Mouse (Mus musculus) layer of hippocampus, adult 2 months (tissue): ENCODE data around the gene Adamts16. TPM values are rescaled to one million over a fixed set of nuclear protein-coding genes. Genes with fewer than 3 reads are reported as not detected.

ENCODE experiments used
- DNase-seq, 2 experiments: peaks; one replicate each; pipeline ENCODE4 v3.0.0; 2022; ENCODE audit warnings: low spot score in 2 of 2
- H3K27ac ChIP-seq: fragments of 200-600 bp; 2 replicates; pipeline ENCODE4 v1.8.1; 2022
- H3K4me3 ChIP-seq: fragments of 200-600 bp; 2 replicates; pipeline ENCODE4 v1.8.1; 2022; ENCODE audit warnings: mild to moderate bottlenecking
- CTCF ChIP-seq: fragments of 200-600 bp; conservative IDR thresholded peaks from 2 replicates; pipeline ENCODE4 v1.8.1; 2022; ENCODE audit warnings: antibody characterized with exemption, mild to moderate bottlenecking, moderate library complexity
- total RNA-seq, 2 experiments: library from RNA; stranded (reverse); gene quantifications; 2 replicates each; pipeline ENCODE4 v1.2.3; 2021

The Adamts16 gene
- total RNA-seq, 2 experiments from 2014 or later: 2.4 TPM

DNA sequence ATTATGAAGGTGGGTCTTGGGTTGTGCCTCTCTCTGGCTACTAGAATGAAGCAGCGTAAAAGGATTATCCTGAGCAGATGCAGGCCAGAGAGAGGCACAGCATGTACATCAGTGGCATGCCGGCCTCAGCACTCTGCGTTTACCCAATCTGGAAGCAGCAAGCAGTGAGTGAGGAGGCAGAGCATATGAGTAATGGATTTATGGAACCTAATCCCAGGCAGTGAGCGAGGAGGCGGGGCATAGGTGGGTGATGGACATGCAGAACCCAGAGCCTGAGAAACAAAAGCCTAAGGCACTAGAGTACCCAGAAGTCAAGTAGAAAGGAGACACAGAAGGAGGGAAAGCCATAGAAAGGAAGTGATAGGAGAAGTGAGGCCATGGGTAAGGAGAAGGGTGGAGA, 107.0 kb downstream of the Adamts16 start:
- no peak for TF ChIP-seq CTCF
- Histone ChIP-seq H3K4me3 (no peak overlapping the region), H3K27ac (no peak overlapping the region)
- DNase-seq: no peak

- no peak for DNase-seq
- no peak for TF ChIP-seq CTCF
- no peak overlapping the region for H3K4me3 ChIP-seq
- H3K27ac ChIP-seq: no peak overlapping the region
These were observed 107.7 kb downstream of the Adamts16 start for GRCm38 (mm10) chr13:70733911-70734310.

- no peak for DNase-seq
- no peak for TF ChIP-seq CTCF
- Histone ChIP-seq H3K4me3 (no peak overlapping the region), H3K27ac (no peak overlapping the region)
These were observed 108.4 kb downstream of the Adamts16 start for GRCm38 (mm10) chr13:70733206-70733605.

GRCm38 (mm10) chr13:70732781-70733180, 108.8 kb downstream of the Adamts16 start:
- no peak for DNase-seq
- no peak for TF ChIP-seq CTCF

DNA sequence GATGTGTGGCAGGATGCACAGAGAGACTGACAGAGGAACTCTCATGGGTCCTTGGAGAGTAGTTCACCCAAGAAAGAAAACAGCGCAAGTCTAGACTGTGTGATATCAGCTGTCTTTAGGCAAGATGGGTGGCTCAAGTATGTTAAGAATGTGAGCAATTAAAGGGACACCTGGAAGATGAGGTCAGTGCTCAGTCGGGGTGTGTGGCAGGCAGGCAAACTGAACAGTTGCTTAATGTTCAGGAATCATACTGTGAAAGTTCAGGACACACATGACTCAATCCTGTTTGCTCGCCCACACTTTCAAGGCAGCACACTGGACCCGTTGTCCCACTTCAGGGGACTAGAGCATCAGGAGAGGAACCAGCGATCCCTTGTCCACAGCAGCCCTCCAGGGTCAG, 110.3 kb downstream of the Adamts16 start:
- TF ChIP-seq CTCF: no peak
- H3K4me3 ChIP-seq: no peak overlapping the region
- DNase-seq: no peak
- H3K27ac ChIP-seq: no peak overlapping the region

More at GRCm38 (mm10) chr13:70732781-70733180, 108.8 kb downstream of the Adamts16 start:
- no peak overlapping the region for H3K27ac ChIP-seq
- H3K4me3 ChIP-seq: no peak overlapping the region

- no peak for DNase-seq
- Histone ChIP-seq H3K4me3 (no peak overlapping the region), H3K27ac (no peak overlapping the region)
- TF ChIP-seq CTCF: no peak
These were observed 111.6 kb downstream of the Adamts16 start for GRCm38 (mm10) chr13:70729996-70730395.

DNA sequence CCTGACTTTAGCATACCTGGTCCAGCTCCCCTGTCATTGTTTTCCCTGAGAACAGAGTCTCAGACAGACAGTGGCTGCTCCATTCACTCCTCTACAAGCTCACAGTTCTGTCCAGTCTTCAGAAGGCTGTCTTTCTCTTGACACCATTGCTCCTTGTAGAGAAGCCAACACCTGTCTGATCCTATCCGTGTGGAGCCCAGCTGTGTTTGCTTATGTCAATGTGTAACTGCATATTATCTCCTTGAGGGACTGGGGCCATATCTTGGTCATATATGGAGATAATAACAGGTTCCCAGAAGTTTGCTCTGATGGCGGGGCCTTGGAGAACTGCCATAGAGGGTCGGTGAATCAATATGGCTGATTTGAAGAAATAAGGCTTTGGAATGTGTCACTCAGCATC, 115.4 kb downstream of the Adamts16 start:
- no peak for TF ChIP-seq CTCF
- Histone ChIP-seq H3K4me3 (no peak overlapping the region), H3K27ac (no peak overlapping the region)
- no peak for DNase-seq

DNA sequence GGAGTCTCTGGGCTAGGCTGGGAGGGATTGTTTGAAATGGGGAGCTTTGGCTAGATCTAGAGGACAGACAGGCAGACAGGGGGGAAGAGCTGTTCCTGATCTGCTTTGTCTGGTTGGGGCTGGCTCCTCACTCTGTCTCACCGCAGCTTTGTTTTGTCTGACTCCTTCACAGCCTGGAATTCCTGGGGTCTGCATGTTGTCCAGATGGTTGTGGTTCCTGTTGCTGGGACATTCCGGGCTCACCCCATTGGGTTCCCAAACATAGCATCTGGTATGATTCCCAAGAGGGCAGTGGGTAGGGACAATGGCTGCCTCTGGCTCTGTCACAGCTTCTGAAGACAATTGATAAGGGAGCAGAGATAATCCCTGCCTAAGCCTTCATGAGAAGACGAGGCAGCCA, 117.0 kb downstream of the Adamts16 start:
- no peak for DNase-seq
- no peak overlapping the region for H3K27ac ChIP-seq
- no peak overlapping the region for H3K4me3 ChIP-seq
- TF ChIP-seq CTCF: no peak

GRCm38 (mm10) chr13:70724108-70724622, 117.4 kb downstream of the Adamts16 start:
- no peak overlapping the region for H3K27ac ChIP-seq
- no peak overlapping the region for H3K4me3 ChIP-seq
- DNase-seq: no peak
- TF ChIP-seq CTCF: no peak

- Histone ChIP-seq H3K27ac (no peak overlapping the region), H3K4me3 (no peak overlapping the region)
- no peak for DNase-seq
- TF ChIP-seq CTCF: no peak
These were observed 121.6 kb downstream of the Adamts16 start for GRCm38 (mm10) chr13:70719994-70720393.

DNA sequence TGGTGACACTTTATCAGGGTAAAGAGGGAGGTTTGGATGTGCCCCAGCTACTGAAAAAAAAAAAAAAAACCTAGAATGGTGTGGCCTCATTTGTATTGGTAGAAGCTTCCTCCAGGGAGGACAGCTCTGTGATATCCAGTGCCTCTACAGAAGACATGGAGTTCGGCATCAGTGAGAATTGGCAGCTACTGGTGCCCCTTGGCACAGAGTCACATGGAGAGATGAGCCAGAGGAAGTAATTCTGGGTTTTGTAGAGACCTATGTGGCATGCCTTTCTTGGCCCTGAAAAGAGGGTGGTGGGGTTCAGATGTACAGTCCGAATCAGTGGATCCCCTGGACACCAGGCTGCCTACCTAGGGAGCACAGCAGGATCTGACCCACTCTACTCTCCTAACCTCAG, 122.8 kb downstream of the Adamts16 start:
- H3K4me3 ChIP-seq: no peak overlapping the region
- DNase-seq: no peak
- TF ChIP-seq CTCF: no peak
- H3K27ac ChIP-seq: no peak overlapping the region

DNA sequence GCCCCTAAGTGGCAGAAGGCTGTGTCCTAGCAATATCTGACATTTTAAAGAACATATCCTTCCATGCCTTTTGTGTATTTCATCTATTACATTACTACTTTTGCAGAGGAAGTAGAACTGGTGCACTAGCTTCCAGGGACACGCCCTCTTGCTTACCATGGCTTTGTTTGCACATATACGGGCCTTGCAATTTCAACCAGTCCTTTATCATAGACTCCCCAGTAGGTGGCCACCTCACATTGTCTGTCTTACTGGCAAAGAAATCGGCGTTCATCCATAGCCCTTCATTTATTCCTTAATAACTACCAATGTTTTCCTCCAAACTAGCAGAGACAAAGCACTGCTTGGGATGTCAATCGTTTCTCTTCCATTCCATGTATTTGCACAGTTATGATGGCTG, 125.6 kb downstream of the Adamts16 start:
- no peak for DNase-seq
- peak; percentile 59 for TF ChIP-seq CTCF
- H3K4me3 ChIP-seq: no peak overlapping the region
- H3K27ac ChIP-seq: no peak overlapping the region

- Histone ChIP-seq H3K4me3 (no peak overlapping the region), H3K27ac (peak overlapping the region; percentile 71)
- peak in 1 of 2 experiments; percentile 33 for DNase-seq
- no peak for TF ChIP-seq CTCF
These were observed 127.4 kb downstream of the Adamts16 start for GRCm38 (mm10) chr13:70714081-70714775.

- no peak overlapping the region for H3K4me3 ChIP-seq
These were observed 128.3 kb downstream of the Adamts16 start for GRCm38 (mm10) chr13:70713331-70713730.

More at GRCm38 (mm10) chr13:70713331-70713730, 128.3 kb downstream of the Adamts16 start:
- H3K27ac ChIP-seq: peak overlapping the region; percentile 71
- no peak for TF ChIP-seq CTCF
- no peak for DNase-seq
